Mouse (Mus musculus): Measurements from ENCODE around the gene Olfr667. TPM values are rescaled to one million over a fixed set of nuclear protein-coding genes. Genes with fewer than 3 reads are reported as not detected.
"Not testable (repeated sequence)": the region's sequence is repeated elsewhere in the genome, so short reads cannot be mapped to it uniquely, and the experiment has no call there.

Olfr667 gene
- polyA plus RNA-seq (2012; rRNA removed) = not detected in 2 replicates

DNA sequence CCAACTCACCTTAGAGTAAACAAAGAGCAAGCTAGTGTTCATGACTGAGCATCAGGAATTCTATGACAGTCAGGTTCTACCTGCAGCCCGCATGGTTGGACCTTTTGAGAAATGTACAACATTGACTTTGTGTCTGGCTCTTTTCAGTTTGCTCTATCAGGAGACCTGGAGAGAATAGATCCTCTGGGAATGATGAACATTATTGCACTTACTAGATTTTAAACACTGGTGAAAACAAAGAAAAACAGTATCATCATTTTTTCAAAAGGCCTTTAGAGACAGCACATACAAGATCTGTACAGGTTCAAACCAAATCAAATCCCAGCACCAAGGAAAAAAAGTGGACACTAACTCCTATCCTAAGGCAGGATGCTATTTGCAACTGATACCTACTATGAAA, at the start of gene Olfr667:
TSS of gene Olfr667 (minus strand) at position 101 of the 400 bp plus-strand sequence.
- DNase-seq (ENCODE audit: low read depth) = no peak
- TF ChIP-seq CTCF (IDR thresholded peaks at IDR 0.05; ENCODE audit: borderline replicate concordance, extremely low read depth, insufficient read depth, insufficient read length) (no peak), POLR2A (IDR thresholded peaks at IDR 0.05; ENCODE audit: borderline replicate concordance, extremely low read depth, insufficient read depth, insufficient read length, poor library complexity, severe bottlenecking) (no peak)

DNA sequence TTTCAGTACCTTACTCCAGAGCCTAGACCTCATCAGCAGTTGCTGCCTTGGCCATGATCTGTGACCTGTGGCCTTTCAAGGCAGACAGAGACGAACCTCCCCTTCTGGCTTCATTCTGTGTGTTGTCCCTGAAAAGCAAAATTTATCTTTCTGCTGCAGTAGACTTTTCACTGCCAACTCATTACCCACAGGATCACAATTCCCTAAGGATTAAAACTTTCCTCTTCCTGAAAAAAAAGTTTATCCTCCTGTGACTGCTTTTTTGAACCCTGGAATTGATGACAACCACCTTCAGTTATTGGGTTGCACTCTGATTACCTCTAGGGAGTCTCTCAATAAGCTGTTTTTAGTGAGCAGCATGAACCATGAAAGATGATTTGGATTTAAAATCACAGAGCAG, 41.2 kb upstream of the Olfr667 start, which contains the start of gene Olfr670:
TSS of gene Olfr670 (minus strand) at position 101 of the 400 bp plus-strand sequence.
- no peak for TF ChIP-seq POLR2A (IDR thresholded peaks at IDR 0.05; ENCODE audit: borderline replicate concordance, extremely low read depth, insufficient read depth, insufficient read length, poor library complexity, severe bottlenecking)
- TF ChIP-seq CTCF (IDR thresholded peaks at IDR 0.05; ENCODE audit: borderline replicate concordance, extremely low read depth, insufficient read depth, insufficient read length) = no peak
- DNase-seq (ENCODE audit: low read depth) = no peak

DNA sequence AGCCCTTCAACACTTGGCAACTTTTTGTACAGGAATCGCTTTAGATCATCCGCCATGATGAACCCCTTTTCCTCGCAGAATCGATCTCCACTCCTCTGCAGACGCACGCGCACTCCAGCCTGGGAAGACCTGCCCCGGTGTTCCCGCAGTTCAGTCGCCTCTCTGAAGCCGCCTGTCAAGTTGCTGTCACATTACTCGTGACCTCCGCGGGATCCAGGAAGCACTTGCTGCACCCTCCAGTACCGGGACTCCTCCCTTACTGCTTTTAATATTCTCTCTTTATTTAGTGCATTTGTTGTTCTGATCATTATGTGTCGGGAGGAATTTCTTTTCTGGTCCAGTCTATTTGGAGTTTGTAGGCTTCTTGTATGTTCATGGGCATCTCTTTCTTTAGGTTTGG, 29.0 kb upstream of the Olfr667 start:
- DNase-seq (ENCODE audit: low read depth) = not testable (repeated sequence)

DNA sequence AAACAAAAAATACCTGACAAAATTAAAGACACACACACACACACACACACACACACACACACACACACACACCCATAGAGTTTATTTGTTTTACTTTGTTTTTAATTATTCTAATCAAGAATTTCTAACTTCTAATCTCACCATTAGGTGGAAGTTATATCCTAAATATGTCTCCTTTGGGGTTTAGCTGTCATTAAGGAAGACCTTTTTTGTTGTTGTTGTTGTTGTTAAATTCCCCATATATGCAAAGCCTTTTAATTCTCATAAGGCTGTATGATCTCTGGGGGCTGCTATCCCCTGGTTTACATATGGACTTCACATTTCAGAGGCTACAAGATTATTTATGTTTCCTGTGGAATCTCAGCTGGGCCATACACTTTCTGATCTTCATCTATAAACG, 12.7 kb upstream of the Olfr667 start, which contains the start of gene Olfr669:
TSS of gene Olfr669 (plus strand) at position 301 of the 400 bp plus-strand sequence.
- DNase-seq (ENCODE audit: low read depth) = no peak
- TF ChIP-seq POLR2A (IDR thresholded peaks at IDR 0.05; ENCODE audit: borderline replicate concordance, extremely low read depth, insufficient read depth, insufficient read length, poor library complexity, severe bottlenecking) (no peak), CTCF (IDR thresholded peaks at IDR 0.05; ENCODE audit: borderline replicate concordance, extremely low read depth, insufficient read depth, insufficient read length) (no peak)

DNA sequence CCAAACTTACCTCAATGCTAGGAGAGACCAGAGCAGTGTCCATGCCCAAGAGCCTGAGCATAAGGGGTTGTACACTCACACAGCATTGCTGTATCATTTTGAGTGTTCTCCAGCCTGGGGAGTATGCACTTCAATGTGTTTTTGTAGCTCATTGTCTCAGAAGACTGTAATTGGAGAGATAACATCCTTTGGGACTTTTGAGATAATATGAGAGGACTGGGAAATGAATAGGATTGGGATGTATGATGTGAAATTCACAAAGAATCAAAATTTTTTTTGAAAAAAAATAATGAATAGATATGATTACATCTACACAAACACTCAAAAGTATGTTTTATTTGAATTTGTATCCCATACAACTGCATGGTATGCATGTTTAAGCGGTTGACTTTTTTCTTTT, 6.7 kb upstream of the Olfr667 start, which contains the start of gene Olfr668:
TSS of gene Olfr668 (minus strand) at position 101 of the 400 bp plus-strand sequence.
- TF ChIP-seq POLR2A (IDR thresholded peaks at IDR 0.05; ENCODE audit: borderline replicate concordance, extremely low read depth, insufficient read depth, insufficient read length, poor library complexity, severe bottlenecking) = no peak
- TF ChIP-seq CTCF (IDR thresholded peaks at IDR 0.05; ENCODE audit: borderline replicate concordance, extremely low read depth, insufficient read depth, insufficient read length) = no peak
- no peak for DNase-seq (ENCODE audit: low read depth)

DNA sequence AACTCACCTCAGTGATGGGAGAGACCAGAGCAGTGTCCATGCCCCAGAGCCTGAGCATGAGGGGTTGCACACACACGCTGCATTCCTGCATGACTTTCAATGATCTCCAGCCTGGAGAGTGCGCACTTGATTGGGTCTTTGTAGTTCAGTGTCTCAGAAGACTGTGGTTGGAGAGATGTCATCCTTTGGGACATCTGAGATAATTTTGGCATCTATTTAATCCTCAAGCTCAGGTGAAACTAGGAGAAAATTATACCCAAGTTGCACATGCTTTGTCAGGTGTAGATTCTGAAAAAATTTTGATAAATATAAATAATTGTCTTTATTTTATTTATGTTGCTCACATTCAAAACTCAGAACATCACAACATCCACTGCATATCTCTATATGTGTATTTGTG, 25.4 kb downstream of the Olfr667 start, which contains the start of gene Olfr666:
TSS of gene Olfr666 (minus strand) at position 101 of the 400 bp plus-strand sequence.
- no peak for TF ChIP-seq POLR2A (IDR thresholded peaks at IDR 0.05; ENCODE audit: borderline replicate concordance, extremely low read depth, insufficient read depth, insufficient read length, poor library complexity, severe bottlenecking)
- no peak for TF ChIP-seq CTCF (IDR thresholded peaks at IDR 0.05; ENCODE audit: borderline replicate concordance, extremely low read depth, insufficient read depth, insufficient read length)
- no peak for DNase-seq (ENCODE audit: low read depth)

DNA sequence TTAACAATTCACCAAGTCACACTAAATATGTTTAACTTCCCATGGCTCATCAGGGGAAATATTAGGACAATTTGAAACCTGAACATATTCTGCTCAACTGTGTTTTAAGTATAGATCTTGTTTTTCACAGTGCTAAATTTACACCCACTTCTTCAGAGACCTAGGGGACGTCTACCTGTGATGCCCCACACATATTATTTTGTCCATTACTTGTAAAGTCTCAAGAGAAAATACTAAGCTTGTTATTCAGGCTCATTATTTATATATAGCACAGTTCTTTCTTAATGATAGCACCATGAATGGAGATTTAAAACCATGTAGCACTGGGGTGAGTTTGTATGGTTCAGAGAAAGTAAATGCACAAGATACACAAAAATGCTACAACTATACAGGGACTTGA, 43.6 kb downstream of the Olfr667 start, which contains the start of gene Olfr665:
TSS of gene Olfr665 (plus strand) at position 301 of the 400 bp plus-strand sequence.
- TF ChIP-seq CTCF (IDR thresholded peaks at IDR 0.05; ENCODE audit: borderline replicate concordance, extremely low read depth, insufficient read depth, insufficient read length) (no peak), POLR2A (IDR thresholded peaks at IDR 0.05; ENCODE audit: borderline replicate concordance, extremely low read depth, insufficient read depth, insufficient read length, poor library complexity, severe bottlenecking) (no peak)
- no peak for DNase-seq (ENCODE audit: low read depth)

Other genes with a start within 250 kb of the Olfr667 start
- gene Olfr661, start 235.0 kb downstream of the Olfr667 start, polyA plus RNA-seq (2012; rRNA removed) = not detected in 2 replicates
- not detected in 2 replicates for gene Usp17le, start 144.0 kb downstream of the Olfr667 start, polyA plus RNA-seq (2012; rRNA removed)
- gene Usp17lb, start 78.9 kb downstream of the Olfr667 start, polyA plus RNA-seq (2012; rRNA removed) = not detected in 2 replicates
- not detected in 2 replicates for gene Usp17la, start 64.5 kb downstream of the Olfr667 start, polyA plus RNA-seq (2012; rRNA removed)
- not detected in 2 replicates for gene Olfr665, start 43.5 kb downstream of the Olfr667 start, polyA plus RNA-seq (2012; rRNA removed)
- not detected in 2 replicates for gene Olfr666, start 25.5 kb downstream of the Olfr667 start, polyA plus RNA-seq (2012; rRNA removed)
- not detected in 2 replicates for gene Olfr668, start 6.6 kb upstream of the Olfr667 start, polyA plus RNA-seq (2012; rRNA removed)
- not detected in 2 replicates for gene Olfr669, start 12.8 kb upstream of the Olfr667 start, polyA plus RNA-seq (2012; rRNA removed)
- gene Olfr670, start 41.1 kb upstream of the Olfr667 start, polyA plus RNA-seq (2012; rRNA removed) = not detected in 2 replicates
- not detected in 2 replicates for gene Olfr671, start 57.6 kb upstream of the Olfr667 start, polyA plus RNA-seq (2012; rRNA removed)
- gene Olfr672, start 80.5 kb upstream of the Olfr667 start, polyA plus RNA-seq (2012; rRNA removed) = not detected in 2 replicates
- not detected in 2 replicates for gene Olfr675, start 107.0 kb upstream of the Olfr667 start, polyA plus RNA-seq (2012; rRNA removed)
- gene Olfr676, start 111.2 kb upstream of the Olfr667 start, polyA plus RNA-seq (2012; rRNA removed) = not detected in 2 replicates
- not detected in 2 replicates for gene Olfr677, start 129.9 kb upstream of the Olfr667 start, polyA plus RNA-seq (2012; rRNA removed)
- gene Olfr678, start 143.0 kb upstream of the Olfr667 start, polyA plus RNA-seq (2012; rRNA removed) = not detected in 2 replicates
- gene Olfr679, start 159.7 kb upstream of the Olfr667 start, polyA plus RNA-seq (2012; rRNA removed) = not detected in 2 replicates
- gene Olfr680-ps1, start 171.3 kb upstream of the Olfr667 start, polyA plus RNA-seq (2012; rRNA removed) = not detected in 2 replicates
- not detected in 2 replicates for gene Olfr681, start 195.4 kb upstream of the Olfr667 start, polyA plus RNA-seq (2012; rRNA removed)
- gene Olfr683, start 225.5 kb upstream of the Olfr667 start, polyA plus RNA-seq (2012; rRNA removed) = not detected in 2 replicates
- not detected in 2 replicates for gene Olfr684, start 242.2 kb upstream of the Olfr667 start, polyA plus RNA-seq (2012; rRNA removed)